Mouse (Mus musculus): Measurements from ENCODE around the gene Rabep2. TPM values are rescaled to one million over a fixed set of nuclear protein-coding genes. Genes with fewer than 3 reads are reported as not detected.

Rabep2 gene
- polyA plus RNA-seq, 1 experiment = 24.7 TPM

- H3K36me3 ChIP-seq (ENCODE audit: control insufficient read depth, insufficient read depth, low read length) = no peaks in the 10 kb centered on the region
- WGBS = 63% methylated on average over 2 of the region's 2 CpGs
- no peak for TF ChIP-seq CTCF (conservative IDR thresholded peaks at IDR 0.05; ENCODE audit: insufficient read depth, insufficient read length, low read depth, low read length)
- H3K4me3 ChIP-seq (ENCODE audit: insufficient read depth, low read depth, low read length) = no peak overlapping the region
- no peak overlapping the region for H3K27ac ChIP-seq (ENCODE audit: insufficient read depth, low read depth, low read length)
- no peaks in the 10 kb centered on the region for H3K27me3 ChIP-seq (replicated peaks; ENCODE audit: control insufficient read depth, insufficient read depth, low read length)
- H3K4me1 ChIP-seq (ENCODE audit: control insufficient read depth, insufficient read depth, low read length) = no peaks in the 10 kb centered on the region
- no peak for DNase-seq
Observed at GRCm38 (mm10) chr7:126455242-126455641, 26.7 kb downstream of the Rabep2 start.

- DNase-seq = no peak
- no peaks in the 10 kb centered on the region for H3K27me3 ChIP-seq (replicated peaks; ENCODE audit: control insufficient read depth, insufficient read depth, low read length)
- H3K4me1 ChIP-seq (ENCODE audit: control insufficient read depth, insufficient read depth, low read length) = no peaks in the 10 kb centered on the region
- WGBS = 90% methylated on average over 17 of the region's 17 CpGs
- H3K4me3 ChIP-seq (ENCODE audit: insufficient read depth, low read depth, low read length) = no peak overlapping the region
- H3K27ac ChIP-seq (ENCODE audit: insufficient read depth, low read depth, low read length) = no peak overlapping the region
- no peak for TF ChIP-seq CTCF (conservative IDR thresholded peaks at IDR 0.05; ENCODE audit: insufficient read depth, insufficient read length, low read depth, low read length)
- no peak for TF ChIP-seq POLR2A (IDR thresholded peaks at IDR 0.05; ENCODE audit: low read depth, low read length)
- H3K36me3 ChIP-seq (ENCODE audit: control insufficient read depth, insufficient read depth, low read length) = no peaks in the 10 kb centered on the region
Observed at GRCm38 (mm10) chr7:126456382-126457266, 28.1 kb downstream of the Rabep2 start.

- 78% methylated on average over 5 of the region's 5 CpGs for WGBS
- no peaks in the 10 kb centered on the region for H3K27me3 ChIP-seq (replicated peaks; ENCODE audit: control insufficient read depth, insufficient read depth, low read length)
- no peak for DNase-seq
- H3K4me3 ChIP-seq (ENCODE audit: insufficient read depth, low read depth, low read length) = no peak overlapping the region
- H3K27ac ChIP-seq (ENCODE audit: insufficient read depth, low read depth, low read length) = no peak overlapping the region
- no peaks in the 10 kb centered on the region for H3K4me1 ChIP-seq (ENCODE audit: control insufficient read depth, insufficient read depth, low read length)
- H3K36me3 ChIP-seq (ENCODE audit: control insufficient read depth, insufficient read depth, low read length) = no peaks in the 10 kb centered on the region
- no peak for TF ChIP-seq CTCF (conservative IDR thresholded peaks at IDR 0.05; ENCODE audit: insufficient read depth, insufficient read length, low read depth, low read length)
- no peak for TF ChIP-seq POLR2A (IDR thresholded peaks at IDR 0.05; ENCODE audit: low read depth, low read length)
Observed at GRCm38 (mm10) chr7:126458225-126458624, 29.7 kb downstream of the Rabep2 start.

- Histone ChIP-seq H3K36me3 (ENCODE audit: control insufficient read depth, insufficient read depth, low read length) (no peaks in the 10 kb centered on the region), H3K4me1 (ENCODE audit: control insufficient read depth, insufficient read depth, low read length) (no peaks in the 10 kb centered on the region), H3K27ac (ENCODE audit: insufficient read depth, low read depth, low read length) (no peak overlapping the region), H3K4me3 (ENCODE audit: insufficient read depth, low read depth, low read length) (no peak overlapping the region), H3K27me3 (replicated peaks; ENCODE audit: control insufficient read depth, insufficient read depth, low read length) (no peaks in the 10 kb centered on the region)
- DNase-seq = no peak
- 63% methylated on average over 11 of the region's 11 CpGs for WGBS
- TF ChIP-seq POLR2A (IDR thresholded peaks at IDR 0.05; ENCODE audit: low read depth, low read length) = no peak
- no peak for TF ChIP-seq CTCF (conservative IDR thresholded peaks at IDR 0.05; ENCODE audit: insufficient read depth, insufficient read length, low read depth, low read length)
Observed at GRCm38 (mm10) chr7:126458844-126459618, 30.5 kb downstream of the Rabep2 start.

- Histone ChIP-seq H3K27me3 (replicated peaks; ENCODE audit: control insufficient read depth, insufficient read depth, low read length) (no peaks in the 10 kb centered on the region), H3K4me3 (ENCODE audit: insufficient read depth, low read depth, low read length) (no peak overlapping the region), H3K36me3 (ENCODE audit: control insufficient read depth, insufficient read depth, low read length) (no peaks in the 10 kb centered on the region), H3K4me1 (ENCODE audit: control insufficient read depth, insufficient read depth, low read length) (no peaks in the 10 kb centered on the region), H3K27ac (ENCODE audit: insufficient read depth, low read depth, low read length) (no peak overlapping the region)
- DNase-seq = no peak
- 59% methylated on average over 10 of the region's 10 CpGs for WGBS
- no peak for TF ChIP-seq CTCF (conservative IDR thresholded peaks at IDR 0.05; ENCODE audit: insufficient read depth, insufficient read length, low read depth, low read length)
- TF ChIP-seq POLR2A (IDR thresholded peaks at IDR 0.05; ENCODE audit: low read depth, low read length) = no peak
Observed at GRCm38 (mm10) chr7:126460623-126461399, 32.3 kb downstream of the Rabep2 start.

GRCm38 (mm10) chr7:126461626-126462025 is 33.1 kb downstream of the Rabep2 start:
- Histone ChIP-seq H3K27ac (ENCODE audit: insufficient read depth, low read depth, low read length) (no peak overlapping the region), H3K4me1 (ENCODE audit: control insufficient read depth, insufficient read depth, low read length) (no peaks in the 10 kb centered on the region), H3K4me3 (ENCODE audit: insufficient read depth, low read depth, low read length) (no peak overlapping the region), H3K27me3 (replicated peaks; ENCODE audit: control insufficient read depth, insufficient read depth, low read length) (no peaks in the 10 kb centered on the region), H3K36me3 (ENCODE audit: control insufficient read depth, insufficient read depth, low read length) (no peaks in the 10 kb centered on the region)
- no peak for TF ChIP-seq POLR2A (IDR thresholded peaks at IDR 0.05; ENCODE audit: low read depth, low read length)
- 74% methylated on average over 3 of the region's 3 CpGs for WGBS
- DNase-seq = no peak

All from kidney, adult 2 months (tissue).